Mouse (Mus musculus): ENCODE measurements around the gene Man1a. TPM values are rescaled to one million over a fixed set of nuclear protein-coding genes. Genes with fewer than 3 reads are reported as not detected.
A peak's percentile ranks its signal among the peaks of the same experiment; 100 is the strongest.

Man1a gene
- 3.2 and 3.8 TPM in 2 replicates for polyA plus RNA-seq (2015; fragmentation: Nextera tagmentation; extraction: Ambion mirVana)

DNA sequence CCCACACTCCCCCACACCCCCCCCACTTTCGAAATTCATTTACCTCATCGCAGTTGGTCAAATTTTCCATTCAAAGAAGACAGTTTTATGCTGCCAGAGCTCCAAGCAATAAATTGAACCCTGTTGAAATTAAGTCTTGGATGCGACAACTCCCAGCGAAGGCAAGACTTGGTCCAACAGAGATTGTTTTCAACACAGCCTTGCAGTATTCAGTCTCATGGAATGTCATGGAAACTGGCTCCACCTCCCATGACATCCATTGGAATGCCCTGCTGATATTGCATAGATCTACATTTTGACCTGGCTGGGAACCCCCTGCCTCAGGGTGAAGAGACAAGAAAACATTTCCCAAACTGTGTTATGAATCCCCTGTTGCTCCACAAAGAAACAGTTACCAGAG is at the start of gene Man1a:
Gene Man1a (minus strand): TSS at position 190 of the 400 bp plus-strand sequence.
- Histone ChIP-seq H3K36me3 (ENCODE audit: control insufficient read depth, insufficient read depth) (no peaks in the 10 kb centered on the region), H3K9me3 (ENCODE audit: control insufficient read depth, low read length) (no peaks in the 10 kb centered on the region), H3K4me3 (replicated peaks; ENCODE audit: low read length) (peak within 1 kb of the TSS; percentile 81), H3K27me3 (replicated peaks; ENCODE audit: control insufficient read depth, insufficient read depth, low read length) (peaks cover 11% of the 10 kb centered on the region; the same call in 1 of the 2 replicates), H3K4me2 (ENCODE audit: low read length) (peak within 1 kb of the TSS; percentile 100), H3K9ac (replicated peaks; ENCODE audit: low read depth, low read length) (peak within 1 kb of the TSS; percentile 74), H3K4me1 (replicated peaks; ENCODE audit: control insufficient read depth, insufficient read depth, low read length) (peaks cover 15% of the 10 kb centered on the region), H3K27ac (ENCODE audit: low read length) (no peak within 1 kb of the TSS)
- no peak for ATAC-seq
- 13% methylated on average over 4 of the region's 4 CpGs for WGBS

DNA sequence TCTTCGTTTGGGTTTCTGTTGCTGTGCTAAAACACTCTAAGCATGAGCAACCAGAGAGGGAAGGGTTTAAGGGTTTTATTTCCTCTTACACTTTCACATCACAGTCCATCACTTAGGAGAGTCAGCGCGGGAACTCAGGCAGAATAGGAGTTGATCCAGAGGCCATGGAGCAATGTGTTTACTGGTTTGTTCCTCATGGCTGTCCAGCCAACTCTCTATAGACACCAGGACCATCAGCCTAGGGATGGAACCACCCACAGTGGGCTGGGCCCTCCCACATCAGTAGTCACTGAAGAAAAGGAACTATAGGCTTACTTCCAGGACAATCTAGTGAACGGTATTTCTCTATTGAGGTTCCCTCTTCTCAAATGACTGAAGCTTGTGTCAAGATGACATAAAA is 45.4 kb upstream of the Man1a start:
- Histone ChIP-seq H3K4me2 (ENCODE audit: low read length) (no peak overlapping the region), H3K36me3 (ENCODE audit: control insufficient read depth, insufficient read depth) (no peaks in the 10 kb centered on the region), H3K27ac (ENCODE audit: low read length) (no peak overlapping the region), H3K9me3 (ENCODE audit: control insufficient read depth, low read length) (no peaks in the 10 kb centered on the region), H3K9ac (replicated peaks; ENCODE audit: low read depth, low read length) (no peak overlapping the region), H3K27me3 (replicated peaks; ENCODE audit: control insufficient read depth, insufficient read depth, low read length) (no peaks in the 10 kb centered on the region), H3K4me1 (replicated peaks; ENCODE audit: control insufficient read depth, insufficient read depth, low read length) (no peaks in the 10 kb centered on the region), H3K4me3 (replicated peaks; ENCODE audit: low read length) (no peak overlapping the region)
- WGBS: 92% methylated on average over 4 of the region's 4 CpGs
- no peak for ATAC-seq

DNA sequence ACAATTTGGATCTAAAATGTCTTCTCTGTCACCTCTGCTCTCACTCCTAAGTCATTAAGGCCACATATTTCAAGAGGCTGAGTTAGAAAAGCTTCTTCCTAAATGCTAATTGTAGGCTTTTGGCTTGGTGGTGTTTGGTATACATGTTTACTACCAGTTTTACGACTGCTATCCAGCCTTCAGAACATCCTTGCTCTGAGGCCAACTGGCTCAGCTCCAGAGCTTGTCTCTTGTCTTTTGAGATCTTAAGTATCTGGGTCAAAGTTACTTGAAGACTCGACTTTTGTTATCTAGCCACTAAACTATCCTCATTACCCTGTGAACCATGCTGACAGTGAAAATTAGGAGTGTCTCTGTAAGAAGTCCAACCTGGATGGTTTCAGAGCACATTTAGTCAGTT is 44.0 kb upstream of the Man1a start:
- no peak overlapping the region for H3K9ac ChIP-seq (replicated peaks; ENCODE audit: low read depth, low read length)
- no peak overlapping the region for H3K4me2 ChIP-seq (ENCODE audit: low read length)
- no peaks in the 10 kb centered on the region for H3K4me1 ChIP-seq (replicated peaks; ENCODE audit: control insufficient read depth, insufficient read depth, low read length)
- no peaks in the 10 kb centered on the region for H3K36me3 ChIP-seq (ENCODE audit: control insufficient read depth, insufficient read depth)
- no peak overlapping the region for H3K27ac ChIP-seq (ENCODE audit: low read length)
- no peak overlapping the region for H3K4me3 ChIP-seq (replicated peaks; ENCODE audit: low read length)
- H3K9me3 ChIP-seq (ENCODE audit: control insufficient read depth, low read length): no peaks in the 10 kb centered on the region
- no peaks in the 10 kb centered on the region for H3K27me3 ChIP-seq (replicated peaks; ENCODE audit: control insufficient read depth, insufficient read depth, low read length)
- ATAC-seq: no peak
- WGBS: 74% methylated on average over 2 of the region's 2 CpGs

DNA sequence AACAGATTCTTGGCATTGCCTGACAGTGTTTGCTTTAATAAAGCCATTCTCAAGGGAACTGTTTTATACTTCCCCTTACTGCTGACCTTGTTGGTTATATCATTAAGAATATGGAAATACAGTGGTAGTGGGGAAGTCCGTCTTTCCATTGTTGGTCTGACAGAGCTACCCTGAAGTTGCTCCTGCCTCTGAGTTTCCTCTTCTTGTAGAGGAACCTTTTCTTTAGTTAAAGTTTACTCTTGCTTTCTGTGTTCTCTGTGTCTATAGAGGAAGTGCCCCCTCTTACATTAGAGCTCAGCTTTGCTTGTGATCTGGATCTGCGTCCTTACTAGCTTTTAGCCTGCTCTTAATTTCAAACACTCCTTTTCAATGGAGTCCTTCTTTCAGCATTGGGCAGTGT is 42.9 kb upstream of the Man1a start:
- H3K27me3 ChIP-seq (replicated peaks; ENCODE audit: control insufficient read depth, insufficient read depth, low read length): no peaks in the 10 kb centered on the region
- no peak for ATAC-seq
- no peaks in the 10 kb centered on the region for H3K36me3 ChIP-seq (ENCODE audit: control insufficient read depth, insufficient read depth)
- H3K4me1 ChIP-seq (replicated peaks; ENCODE audit: control insufficient read depth, insufficient read depth, low read length): no peaks in the 10 kb centered on the region
- no peak overlapping the region for H3K4me3 ChIP-seq (replicated peaks; ENCODE audit: low read length)
- H3K4me2 ChIP-seq (ENCODE audit: low read length): no peak overlapping the region
- H3K9ac ChIP-seq (replicated peaks; ENCODE audit: low read depth, low read length): no peak overlapping the region
- whole genome bisulfite sequencing: 92% methylated on average over 2 of the region's 2 CpGs
- no peak overlapping the region for H3K27ac ChIP-seq (ENCODE audit: low read length)
- no peaks in the 10 kb centered on the region for H3K9me3 ChIP-seq (ENCODE audit: control insufficient read depth, low read length)

DNA sequence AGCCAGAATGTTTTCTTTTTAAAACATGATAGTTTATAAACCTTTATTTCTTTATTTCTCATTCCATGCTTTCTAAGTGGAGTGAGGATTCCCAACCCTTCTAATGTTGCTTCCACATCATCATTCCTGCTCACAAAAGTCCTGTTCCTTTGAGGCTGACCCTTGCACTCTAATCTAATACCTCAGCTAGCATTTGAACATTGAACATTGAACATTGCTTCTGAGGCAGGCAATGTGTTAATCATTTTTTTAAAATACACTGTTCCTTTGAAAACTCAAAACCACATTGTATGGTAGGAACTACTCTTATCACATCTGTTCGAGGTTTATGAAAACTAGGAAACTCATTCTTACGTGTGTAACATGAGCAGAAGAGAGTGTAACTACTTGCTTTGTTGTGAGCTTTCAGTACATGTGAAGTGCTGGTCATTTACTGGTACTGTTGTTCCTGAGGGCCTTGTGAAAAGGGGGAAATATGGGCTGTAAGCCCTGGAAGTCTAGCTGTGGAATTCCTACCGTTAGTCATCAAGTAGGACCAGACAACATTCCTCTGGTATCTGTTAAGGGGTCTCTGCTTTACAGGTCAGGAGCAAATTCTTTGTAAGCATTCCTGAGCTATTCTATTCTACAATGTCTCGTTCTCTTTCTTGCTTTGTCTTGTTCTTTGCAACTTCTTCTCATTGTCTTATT is 42.0 kb upstream of the Man1a start:
- no peaks in the 10 kb centered on the region for H3K4me1 ChIP-seq (replicated peaks; ENCODE audit: control insufficient read depth, insufficient read depth, low read length)
- no peaks in the 10 kb centered on the region for H3K27me3 ChIP-seq (replicated peaks; ENCODE audit: control insufficient read depth, insufficient read depth, low read length)
- H3K36me3 ChIP-seq (ENCODE audit: control insufficient read depth, insufficient read depth): no peaks in the 10 kb centered on the region
- H3K27ac ChIP-seq (ENCODE audit: low read length): no peak overlapping the region
- ATAC-seq: no peak
- WGBS: 80% methylated on average over 4 of the region's 4 CpGs
- H3K9me3 ChIP-seq (ENCODE audit: control insufficient read depth, low read length): no peaks in the 10 kb centered on the region
- H3K9ac ChIP-seq (replicated peaks; ENCODE audit: low read depth, low read length): no peak overlapping the region
- no peak overlapping the region for H3K4me3 ChIP-seq (replicated peaks; ENCODE audit: low read length)
- H3K4me2 ChIP-seq (ENCODE audit: low read length): no peak overlapping the region

DNA sequence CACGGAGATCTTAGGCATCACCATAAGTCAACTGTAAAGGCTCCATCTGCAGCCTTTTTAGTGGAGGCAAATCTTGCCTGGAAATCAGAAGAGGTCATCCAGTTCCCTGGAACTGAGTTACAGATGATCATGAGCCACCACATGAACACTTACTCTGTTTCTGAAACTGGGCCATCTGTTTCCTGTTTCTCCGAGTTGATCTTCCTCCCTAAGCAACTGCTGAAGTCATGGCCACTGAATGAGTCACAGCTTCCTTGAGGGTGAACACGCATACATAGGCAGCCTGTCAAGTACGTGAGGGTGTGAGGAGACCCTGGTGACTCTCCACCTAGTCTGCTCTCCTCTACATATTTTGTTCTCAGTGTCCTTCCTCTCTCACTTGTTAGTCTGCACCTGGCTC is 41.4 kb upstream of the Man1a start:
- H3K4me2 ChIP-seq (ENCODE audit: low read length): no peak overlapping the region
- no peak overlapping the region for H3K27ac ChIP-seq (ENCODE audit: low read length)
- H3K9ac ChIP-seq (replicated peaks; ENCODE audit: low read depth, low read length): no peak overlapping the region
- no peak overlapping the region for H3K4me3 ChIP-seq (replicated peaks; ENCODE audit: low read length)
- WGBS: 77% methylated on average over 4 of the region's 4 CpGs
- no peaks in the 10 kb centered on the region for H3K4me1 ChIP-seq (replicated peaks; ENCODE audit: control insufficient read depth, insufficient read depth, low read length)
- no peak for ATAC-seq
- H3K9me3 ChIP-seq (ENCODE audit: control insufficient read depth, low read length): no peaks in the 10 kb centered on the region
- H3K27me3 ChIP-seq (replicated peaks; ENCODE audit: control insufficient read depth, insufficient read depth, low read length): no peaks in the 10 kb centered on the region
- no peaks in the 10 kb centered on the region for H3K36me3 ChIP-seq (ENCODE audit: control insufficient read depth, insufficient read depth)

DNA sequence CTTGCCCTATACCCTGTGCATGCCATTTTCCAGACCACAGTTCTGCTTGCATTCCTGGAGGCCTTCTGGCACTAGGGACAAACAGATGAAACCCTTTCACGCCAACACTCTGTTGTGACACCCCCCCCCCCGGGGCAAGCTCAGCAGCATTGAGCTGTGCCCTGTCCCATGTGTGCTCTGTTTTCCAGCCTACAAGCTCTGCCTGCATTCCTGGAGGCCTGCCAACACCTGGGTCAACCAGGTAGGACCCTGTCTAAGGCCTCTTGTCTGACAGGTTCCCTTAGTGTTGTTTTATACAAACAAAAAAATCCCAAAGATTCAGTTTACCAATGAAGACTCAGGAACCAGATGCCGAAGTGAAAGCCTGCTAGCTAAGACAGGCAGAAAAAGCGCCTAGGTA is 27.3 kb upstream of the Man1a start:
- Histone ChIP-seq H3K4me2 (ENCODE audit: low read length) (no peak overlapping the region), H3K27ac (ENCODE audit: low read length) (no peak overlapping the region)
- ATAC-seq: no peak

DNA sequence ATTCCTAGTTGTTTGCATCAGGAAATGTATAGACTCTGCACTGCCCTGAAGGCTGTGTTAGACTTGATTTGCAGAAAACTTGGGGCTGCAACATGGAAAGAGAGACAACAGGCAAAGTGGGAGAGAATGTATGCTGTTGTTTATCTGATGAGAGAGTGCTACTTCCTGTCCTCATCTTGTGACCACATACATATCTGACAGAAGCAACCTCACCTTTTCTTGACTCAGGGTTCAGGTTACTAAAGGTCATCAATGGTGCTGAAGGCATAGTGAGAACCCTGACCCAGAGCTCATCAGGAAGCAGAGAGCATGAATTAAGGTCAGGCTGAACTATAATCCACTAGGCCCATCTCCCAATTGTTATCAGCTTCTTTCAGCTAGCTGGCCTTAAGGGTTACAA is 15.7 kb upstream of the Man1a start:
- Histone ChIP-seq H3K4me3 (replicated peaks; ENCODE audit: low read length) (no peak overlapping the region), H3K27me3 (replicated peaks; ENCODE audit: control insufficient read depth, insufficient read depth, low read length) (no peaks in the 10 kb centered on the region), H3K27ac (ENCODE audit: low read length) (no peak overlapping the region), H3K36me3 (ENCODE audit: control insufficient read depth, insufficient read depth) (no peaks in the 10 kb centered on the region), H3K9me3 (ENCODE audit: control insufficient read depth, low read length) (no peaks in the 10 kb centered on the region), H3K4me1 (replicated peaks; ENCODE audit: control insufficient read depth, insufficient read depth, low read length) (no peaks in the 10 kb centered on the region), H3K4me2 (ENCODE audit: low read length) (no peak overlapping the region), H3K9ac (replicated peaks; ENCODE audit: low read depth, low read length) (no peak overlapping the region)
- no peak for ATAC-seq

More for the DNA sequence above, 27.3 kb upstream of the Man1a start:
- Histone ChIP-seq H3K9ac (replicated peaks; ENCODE audit: low read depth, low read length) (no peak overlapping the region), H3K27me3 (replicated peaks; ENCODE audit: control insufficient read depth, insufficient read depth, low read length) (no peaks in the 10 kb centered on the region), H3K36me3 (ENCODE audit: control insufficient read depth, insufficient read depth) (no peaks in the 10 kb centered on the region), H3K9me3 (ENCODE audit: control insufficient read depth, low read length) (no peaks in the 10 kb centered on the region), H3K4me3 (replicated peaks; ENCODE audit: low read length) (no peak overlapping the region), H3K4me1 (replicated peaks; ENCODE audit: control insufficient read depth, insufficient read depth, low read length) (no peaks in the 10 kb centered on the region)
- WGBS: 85% methylated on average over 4 of the region's 4 CpGs

DNA sequence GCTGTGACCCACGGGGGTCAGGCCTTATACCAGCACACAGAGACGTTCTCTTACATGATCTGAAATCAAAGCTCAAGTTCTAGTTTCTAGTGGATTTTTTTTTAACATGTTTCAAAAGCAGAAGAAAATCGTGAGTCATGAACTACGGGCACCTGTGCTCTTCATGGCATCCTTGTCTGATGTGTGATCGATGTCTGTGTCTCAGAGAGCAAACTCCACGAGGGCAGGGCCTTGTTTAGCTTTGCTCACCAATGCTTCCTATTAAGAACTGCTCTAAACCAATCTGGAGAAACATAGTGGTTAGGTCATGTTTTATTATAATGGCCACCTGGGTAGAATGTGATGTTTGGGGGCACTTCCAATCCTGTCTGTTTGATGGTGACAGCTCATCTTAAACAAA is 13.5 kb upstream of the Man1a start:
- no peak for ATAC-seq
- Histone ChIP-seq H3K27me3 (replicated peaks; ENCODE audit: control insufficient read depth, insufficient read depth, low read length) (no peaks in the 10 kb centered on the region), H3K9ac (replicated peaks; ENCODE audit: low read depth, low read length) (no peak overlapping the region), H3K4me3 (replicated peaks; ENCODE audit: low read length) (no peak overlapping the region), H3K4me2 (ENCODE audit: low read length) (no peak overlapping the region), H3K27ac (ENCODE audit: low read length) (no peak overlapping the region), H3K36me3 (ENCODE audit: control insufficient read depth, insufficient read depth) (no peaks in the 10 kb centered on the region), H3K4me1 (replicated peaks; ENCODE audit: control insufficient read depth, insufficient read depth, low read length) (no peaks in the 10 kb centered on the region), H3K9me3 (ENCODE audit: control insufficient read depth, low read length) (no peaks in the 10 kb centered on the region)
- 94% methylated on average over 6 of the region's 6 CpGs for WGBS

DNA sequence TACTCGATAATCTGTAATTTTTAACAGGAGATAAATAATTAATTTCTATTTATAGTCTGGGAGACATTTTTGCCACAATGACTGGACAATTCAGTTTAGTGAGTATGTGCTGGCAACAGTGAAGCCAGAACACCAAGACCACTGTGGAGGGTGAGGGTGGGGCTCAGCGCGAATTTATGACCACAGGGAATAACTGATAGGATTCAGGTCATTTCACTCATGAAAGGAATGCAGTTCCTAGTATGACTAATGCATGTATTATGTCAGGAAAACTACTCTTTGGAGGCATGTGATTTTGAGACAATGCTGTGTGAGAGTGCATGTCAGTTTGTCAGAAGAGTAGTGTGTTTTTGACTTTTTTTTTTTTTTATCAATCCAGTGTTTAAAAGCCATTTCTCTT is 10.9 kb upstream of the Man1a start:
- no peaks in the 10 kb centered on the region for H3K9me3 ChIP-seq (ENCODE audit: control insufficient read depth, low read length)
- H3K4me2 ChIP-seq (ENCODE audit: low read length): no peak overlapping the region
- H3K36me3 ChIP-seq (ENCODE audit: control insufficient read depth, insufficient read depth): no peaks in the 10 kb centered on the region
- 94% methylated on average over 3 of the region's 3 CpGs for WGBS
- H3K9ac ChIP-seq (replicated peaks; ENCODE audit: low read depth, low read length): no peak overlapping the region
- no peak for ATAC-seq
- H3K27me3 ChIP-seq (replicated peaks; ENCODE audit: control insufficient read depth, insufficient read depth, low read length): no peaks in the 10 kb centered on the region
- H3K27ac ChIP-seq (ENCODE audit: low read length): no peak overlapping the region
- no peaks in the 10 kb centered on the region for H3K4me1 ChIP-seq (replicated peaks; ENCODE audit: control insufficient read depth, insufficient read depth, low read length)
- H3K4me3 ChIP-seq (replicated peaks; ENCODE audit: low read length): no peak overlapping the region

Measured in forebrain, embryonic 16.5 days (tissue).